Mouse (Mus musculus): ENCODE data around the gene Bahcc1. TPM values are rescaled to one million over a fixed set of nuclear protein-coding genes. Genes with fewer than 3 reads are reported as not detected.

Bahcc1 gene
- polyA plus RNA-seq, 1 experiment from 2014 or later = 16.8 TPM

DNA sequence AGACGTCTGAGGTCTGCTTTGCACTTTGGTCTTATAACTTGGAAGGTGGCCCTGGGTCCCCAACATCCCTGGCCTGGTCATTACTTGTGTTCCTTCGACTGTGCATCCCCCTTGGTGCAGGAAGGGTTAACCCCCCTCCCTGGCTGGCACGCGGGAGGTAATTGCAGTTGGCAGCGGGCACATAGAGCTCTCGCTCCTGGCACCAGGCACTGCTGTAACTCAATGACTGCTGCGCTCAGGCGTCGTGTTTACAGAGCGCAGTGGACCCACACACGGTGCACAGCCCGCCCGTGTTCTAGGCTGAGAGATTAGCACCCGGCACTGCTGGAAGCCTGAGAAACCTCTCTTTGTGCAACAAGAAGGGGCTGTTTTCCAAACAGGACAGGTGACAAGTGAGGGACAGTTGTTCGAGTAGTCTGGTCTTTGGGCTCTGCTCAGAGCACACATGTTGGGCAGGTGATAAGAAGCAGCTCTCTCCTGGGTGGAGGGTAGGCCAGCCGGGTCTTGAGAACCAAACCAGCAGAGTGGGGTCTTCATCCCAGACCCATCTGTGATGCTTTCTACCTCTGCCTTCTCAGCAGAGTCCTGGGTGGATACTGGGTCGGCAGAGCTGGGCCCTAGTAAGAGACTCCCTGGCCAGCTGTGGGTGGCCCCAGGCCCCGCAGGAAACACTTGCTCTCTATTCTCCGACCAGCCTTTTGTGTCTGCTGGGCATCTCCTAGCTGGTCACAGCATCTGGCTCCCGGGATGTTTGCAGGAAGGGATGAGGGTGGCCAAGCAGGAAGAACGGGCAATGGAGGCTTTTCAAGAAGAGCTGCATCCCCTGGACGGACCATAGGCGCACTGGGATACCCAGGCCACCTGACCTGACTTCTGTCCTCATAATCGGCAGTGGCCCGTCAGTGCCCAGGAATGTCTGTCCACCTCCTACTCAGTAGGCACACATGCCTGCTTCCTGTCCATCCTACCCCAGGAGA is 27.3 kb downstream of the Bahcc1 start:
- peaks cover 7% of the 10 kb centered on the region; the same call in 1 of the 2 replicates for H3K36me3 ChIP-seq
- no peak for ATAC-seq (ENCODE audit: insufficient number of reproducible peaks, insufficient read depth, low FRiP score, low TSS enrichment)
- H3K9ac ChIP-seq = no peak overlapping the region
- no peaks in the 10 kb centered on the region for H3K9me3 ChIP-seq
- H3K27me3 ChIP-seq = no peaks in the 10 kb centered on the region
- H3K27ac ChIP-seq = 0 out of 2 replicates have a peak overlapping the region, but pooled peaks have one; percentile 69
- WGBS = 68% methylated on average over 25 of the region's 25 CpGs
- peaks cover 98% of the 10 kb centered on the region for H3K4me1 ChIP-seq
- H3K4me2 ChIP-seq (replicated peaks) = peak overlapping the region; percentile 22; the same call in 1 of the 2 replicates
- no peak overlapping the region for H3K4me3 ChIP-seq

GRCm38 (mm10) chr11:120260769-120261150 is 28.0 kb downstream of the Bahcc1 start:
- no peaks in the 10 kb centered on the region for H3K9me3 ChIP-seq
- no peak overlapping the region for H3K9ac ChIP-seq
- WGBS = 79% methylated on average over 6 of the region's 6 CpGs
- H3K4me3 ChIP-seq = no peak overlapping the region
- 0 out of 2 replicates have a peak overlapping the region, but pooled peaks have one; percentile 32 for H3K27ac ChIP-seq
- no peak for ATAC-seq (ENCODE audit: insufficient number of reproducible peaks, insufficient read depth, low FRiP score, low TSS enrichment)
- peaks cover 98% of the 10 kb centered on the region for H3K4me1 ChIP-seq
- no peak overlapping the region for H3K4me2 ChIP-seq (replicated peaks)
- H3K36me3 ChIP-seq = peaks cover 7% of the 10 kb centered on the region; the same call in 1 of the 2 replicates
- no peaks in the 10 kb centered on the region for H3K27me3 ChIP-seq

DNA sequence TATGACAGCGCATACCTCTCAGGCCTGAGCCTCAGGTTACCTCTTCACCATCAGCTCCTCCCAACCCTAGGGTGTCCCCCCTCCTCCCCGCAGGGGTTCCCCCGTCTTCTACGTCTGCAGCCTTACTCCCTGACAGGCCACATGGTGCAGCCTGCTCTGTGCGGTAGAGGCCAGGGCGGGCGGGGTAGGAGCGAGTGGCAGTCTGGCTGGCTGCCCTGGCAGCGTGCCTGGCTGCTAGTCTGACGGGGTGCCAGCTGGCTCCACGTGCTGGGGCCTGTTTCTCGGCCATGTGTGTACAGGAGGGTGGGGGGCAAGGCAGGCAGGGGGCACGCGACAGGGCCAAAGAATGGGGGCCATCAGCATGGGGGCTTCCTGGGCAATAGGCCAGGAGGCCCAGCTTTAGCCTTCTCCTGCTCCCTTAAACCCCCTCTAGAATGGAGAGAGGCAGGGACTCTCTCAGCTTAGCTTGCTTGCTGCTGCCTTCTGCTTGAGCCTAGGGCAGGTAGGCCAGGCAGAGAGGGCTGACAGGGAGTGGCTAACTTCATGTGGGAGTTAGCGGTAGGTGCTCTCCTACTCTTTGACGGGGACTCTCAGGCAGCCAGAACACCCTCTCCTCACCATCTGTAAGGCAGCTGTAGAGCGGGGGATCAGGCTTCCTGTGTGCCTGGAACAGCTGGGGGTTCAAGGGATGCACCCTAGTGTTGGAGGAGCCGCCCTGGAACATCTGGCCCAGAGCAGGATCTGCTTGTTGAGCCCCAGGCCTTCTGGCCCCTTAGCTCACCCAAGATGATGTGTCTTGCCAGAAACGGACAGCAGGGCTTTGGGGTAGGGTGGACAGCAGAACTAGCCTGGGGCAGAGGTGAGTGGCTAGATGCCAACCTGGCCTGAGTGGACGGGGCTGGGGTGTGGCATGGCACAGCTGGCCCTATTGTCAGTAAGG is 28.9 kb downstream of the Bahcc1 start:
- Histone ChIP-seq H3K4me1 (peaks cover 92% of the 10 kb centered on the region), H3K4me3 (no peak overlapping the region), H3K4me2 (replicated peaks) (peak overlapping the region; percentile 3; the same call in 1 of the 2 replicates), H3K27ac (peak overlapping the region; percentile 76), H3K9me3 (no peaks in the 10 kb centered on the region), H3K27me3 (no peaks in the 10 kb centered on the region), H3K36me3 (peaks cover 10% of the 10 kb centered on the region; the same call in 1 of the 2 replicates), H3K9ac (no peak overlapping the region)
- 29% methylated on average over 20 of the region's 20 CpGs for WGBS
- ATAC-seq (ENCODE audit: insufficient number of reproducible peaks, insufficient read depth, low FRiP score, low TSS enrichment) = peak; percentile 81

GRCm38 (mm10) chr11:120262356-120262901 is 29.7 kb downstream of the Bahcc1 start:
- no peak overlapping the region for H3K9ac ChIP-seq
- no peak overlapping the region for H3K4me3 ChIP-seq
- H3K27ac ChIP-seq = peak overlapping the region; percentile 76
- no peaks in the 10 kb centered on the region for H3K9me3 ChIP-seq
- peak overlapping the region; percentile 3; the same call in 1 of the 2 replicates for H3K4me2 ChIP-seq (replicated peaks)
- H3K4me1 ChIP-seq = peaks cover 87% of the 10 kb centered on the region
- peaks cover 10% of the 10 kb centered on the region; the same call in 1 of the 2 replicates for H3K36me3 ChIP-seq
- WGBS = 37% methylated on average over 8 of the region's 8 CpGs
- no peak for ATAC-seq (ENCODE audit: insufficient number of reproducible peaks, insufficient read depth, low FRiP score, low TSS enrichment)
- H3K27me3 ChIP-seq = no peaks in the 10 kb centered on the region

- H3K27me3 ChIP-seq = no peaks in the 10 kb centered on the region
- H3K9ac ChIP-seq = no peak overlapping the region
- no peak for ATAC-seq (ENCODE audit: insufficient number of reproducible peaks, insufficient read depth, low FRiP score, low TSS enrichment)
- peaks cover 10% of the 10 kb centered on the region; the same call in 1 of the 2 replicates for H3K36me3 ChIP-seq
- no peaks in the 10 kb centered on the region for H3K9me3 ChIP-seq
- no peak overlapping the region for H3K4me2 ChIP-seq (replicated peaks)
- H3K27ac ChIP-seq = no peak overlapping the region
- 96% methylated on average over 3 of the region's 3 CpGs for WGBS
- no peak overlapping the region for H3K4me3 ChIP-seq
- H3K4me1 ChIP-seq = peaks cover 81% of the 10 kb centered on the region
Observed at GRCm38 (mm10) chr11:120263176-120263575, 30.4 kb downstream of the Bahcc1 start.

DNA sequence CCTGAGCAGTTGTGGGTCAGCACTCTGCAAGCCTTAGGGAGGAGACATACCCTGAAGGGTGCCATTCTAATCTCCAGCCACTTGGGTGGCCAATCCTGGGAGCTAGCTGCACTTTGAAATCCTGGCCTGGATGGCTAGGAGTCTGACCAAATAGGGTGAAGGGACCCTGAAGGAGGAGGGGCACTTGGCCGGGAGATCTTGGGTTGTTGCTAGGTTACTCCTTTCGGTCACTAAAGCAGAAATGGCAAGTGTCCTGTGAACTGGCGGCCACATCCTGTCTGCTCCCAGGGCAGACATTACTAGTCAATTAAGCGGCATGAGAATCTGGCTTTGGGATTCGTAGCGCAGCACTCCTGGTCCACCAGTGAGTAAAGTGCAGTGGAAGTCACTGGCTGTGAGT is 31.3 kb downstream of the Bahcc1 start:
- no peak overlapping the region for H3K4me3 ChIP-seq
- 58% methylated on average over 6 of the region's 6 CpGs for WGBS
- H3K4me2 ChIP-seq (replicated peaks) = no peak overlapping the region

GRCm38 (mm10) chr11:120265458-120265857 is 32.7 kb downstream of the Bahcc1 start:
- H3K4me2 ChIP-seq (replicated peaks) = no peak overlapping the region
- no peaks in the 10 kb centered on the region for H3K27me3 ChIP-seq
- ATAC-seq (ENCODE audit: insufficient number of reproducible peaks, insufficient read depth, low FRiP score, low TSS enrichment) = no peak
- WGBS = 43% methylated on average over 5 of the region's 5 CpGs
- H3K4me1 ChIP-seq = peaks cover 75% of the 10 kb centered on the region
- H3K9me3 ChIP-seq = no peaks in the 10 kb centered on the region
- peak overlapping the region; percentile 63; the same call in 1 of the 2 replicates for H3K27ac ChIP-seq
- H3K4me3 ChIP-seq = no peak overlapping the region
- H3K9ac ChIP-seq = no peak overlapping the region
- H3K36me3 ChIP-seq = peaks cover 25% of the 10 kb centered on the region

More for the DNA sequence above, 31.3 kb downstream of the Bahcc1 start:
- Histone ChIP-seq H3K9me3 (no peaks in the 10 kb centered on the region), H3K27me3 (no peaks in the 10 kb centered on the region), H3K9ac (no peak overlapping the region), H3K27ac (no peak overlapping the region), H3K4me1 (peaks cover 79% of the 10 kb centered on the region), H3K36me3 (peaks cover 18% of the 10 kb centered on the region; the same call in 1 of the 2 replicates)
- no peak for ATAC-seq (ENCODE audit: insufficient number of reproducible peaks, insufficient read depth, low FRiP score, low TSS enrichment)

DNA sequence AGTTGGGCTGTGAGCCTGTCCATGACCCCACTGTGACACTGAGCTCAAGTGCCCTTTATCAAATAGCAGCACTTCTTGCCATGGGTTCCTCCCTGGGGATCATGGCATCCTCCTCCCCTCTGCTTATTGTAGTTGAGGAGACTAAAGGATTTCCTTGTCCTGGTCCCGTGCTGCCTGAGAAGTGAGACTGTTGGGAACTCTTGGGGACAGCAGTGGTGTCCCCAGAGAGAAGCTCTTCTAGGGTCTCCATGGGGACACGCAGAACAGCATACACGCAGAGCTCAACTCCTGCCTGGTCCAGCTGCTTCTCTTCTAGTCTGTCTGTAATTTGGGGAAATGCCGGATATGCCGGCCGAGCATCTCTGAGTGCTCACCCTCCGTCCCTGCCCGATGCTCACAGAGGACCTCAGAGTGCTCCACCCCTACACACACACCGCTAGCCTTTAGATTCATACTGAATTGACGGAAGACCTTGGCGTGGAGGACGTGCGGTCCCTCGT is 33.6 kb downstream of the Bahcc1 start:
- Histone ChIP-seq H3K4me1 (peaks cover 67% of the 10 kb centered on the region), H3K36me3 (peaks cover 34% of the 10 kb centered on the region), H3K27me3 (no peaks in the 10 kb centered on the region), H3K4me2 (replicated peaks) (no peak overlapping the region), H3K4me3 (no peak overlapping the region), H3K9ac (no peak overlapping the region), H3K27ac (no peak overlapping the region), H3K9me3 (no peaks in the 10 kb centered on the region)
- 86% methylated on average over 14 of the region's 14 CpGs for WGBS
- ATAC-seq (ENCODE audit: insufficient number of reproducible peaks, insufficient read depth, low FRiP score, low TSS enrichment) = no peak

- Histone ChIP-seq H3K9me3 (no peaks in the 10 kb centered on the region), H3K4me3 (no peak overlapping the region), H3K27me3 (no peaks in the 10 kb centered on the region), H3K9ac (no peak overlapping the region), H3K4me1 (peaks cover 57% of the 10 kb centered on the region), H3K27ac (no peak overlapping the region), H3K36me3 (peaks cover 43% of the 10 kb centered on the region), H3K4me2 (replicated peaks) (no peak overlapping the region)
- no peak for ATAC-seq (ENCODE audit: insufficient number of reproducible peaks, insufficient read depth, low FRiP score, low TSS enrichment)
- WGBS = 79% methylated on average over 2 of the region's 2 CpGs
Observed at GRCm38 (mm10) chr11:120267274-120267673, 34.5 kb downstream of the Bahcc1 start.

DNA sequence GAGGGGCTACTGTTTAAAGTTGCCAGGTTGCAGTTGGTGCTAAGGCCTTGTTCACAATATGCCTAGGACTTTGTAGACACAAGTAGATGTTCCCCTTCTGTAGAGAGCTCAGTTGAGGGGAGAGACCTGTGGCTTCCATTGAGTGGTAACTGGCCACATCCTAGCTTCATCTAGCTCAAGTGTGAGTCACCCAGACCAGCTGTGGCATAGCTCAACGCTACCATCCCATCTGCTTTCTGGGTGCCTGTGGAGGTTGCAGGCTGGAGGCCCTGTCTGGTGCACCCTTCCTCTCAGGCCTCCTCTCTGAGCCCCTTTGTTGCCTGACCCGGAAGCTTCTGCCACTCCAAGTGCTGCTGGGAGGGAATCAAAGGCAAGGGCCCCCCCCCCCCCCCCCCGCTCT is 34.9 kb downstream of the Bahcc1 start:
- Histone ChIP-seq H3K9ac (no peak overlapping the region), H3K4me2 (replicated peaks) (no peak overlapping the region), H3K36me3 (peaks cover 47% of the 10 kb centered on the region), H3K9me3 (no peaks in the 10 kb centered on the region), H3K27me3 (no peaks in the 10 kb centered on the region), H3K4me3 (no peak overlapping the region), H3K27ac (no peak overlapping the region), H3K4me1 (peaks cover 53% of the 10 kb centered on the region)
- ATAC-seq (ENCODE audit: insufficient number of reproducible peaks, insufficient read depth, low FRiP score, low TSS enrichment) = no peak
- WGBS = 79% methylated on average over 3 of the region's 3 CpGs
